Mouse (Mus musculus): Measurements from ENCODE around the gene Cflar.
A peak's percentile ranks its signal among the peaks of the same experiment; 100 is the strongest.

Cflar gene

DNA sequence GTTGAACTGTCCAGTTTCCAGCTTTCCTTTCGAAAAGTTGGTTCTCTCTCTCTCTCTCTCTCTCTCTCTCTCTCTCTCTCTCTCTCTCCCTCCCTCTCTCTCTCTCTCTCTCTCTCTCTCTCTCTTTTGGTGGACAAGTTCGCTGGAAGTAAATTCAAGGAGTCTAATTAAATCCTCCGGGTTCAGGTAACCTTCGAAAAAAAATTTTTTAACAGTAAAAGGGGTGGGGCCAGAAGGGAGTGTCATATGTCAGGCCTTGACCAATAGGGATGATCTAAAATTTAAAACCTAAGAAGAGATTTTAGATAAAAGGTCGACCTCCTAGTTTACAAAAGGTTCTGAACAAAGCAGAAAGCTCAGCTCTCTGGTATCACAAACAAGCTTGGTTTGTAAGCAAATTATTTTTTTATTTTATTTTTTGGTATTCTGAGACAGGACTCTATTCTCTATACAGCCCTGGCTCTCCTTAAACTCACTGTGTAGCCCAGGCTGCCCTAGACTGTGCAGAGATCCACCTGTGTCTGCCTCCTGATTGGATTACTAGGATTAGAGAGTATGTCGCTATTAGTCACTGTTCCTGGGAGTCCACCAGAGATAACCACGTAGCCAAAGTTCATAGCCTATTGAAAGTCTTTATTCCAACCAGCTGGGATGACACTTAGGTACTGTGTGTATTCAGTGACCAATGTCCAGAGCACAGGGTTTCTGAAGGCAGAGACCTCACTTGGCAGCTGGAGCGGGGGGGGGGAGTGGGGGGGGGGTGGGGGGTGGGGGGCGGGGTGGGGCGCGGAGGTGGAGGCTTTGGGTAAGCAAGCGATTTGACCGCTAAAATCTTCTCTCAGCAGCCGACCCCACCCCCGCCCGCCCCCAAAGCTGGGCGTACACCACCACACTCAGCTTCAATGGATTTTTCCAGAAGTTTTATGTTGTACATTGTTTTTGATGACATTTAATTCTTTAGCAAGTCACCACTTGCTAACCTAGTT lies 1.1 kb downstream of the Cflar start:
- DNase-seq: no peak

GRCm38 (mm10) chr1:58713081-58713892 lies 2.0 kb downstream of the Cflar start:
- peak; percentile 49 for DNase-seq

- peak; percentile 69 for DNase-seq
Observed at GRCm38 (mm10) chr1:58713893-58714231, 2.6 kb downstream of the Cflar start.

DNA sequence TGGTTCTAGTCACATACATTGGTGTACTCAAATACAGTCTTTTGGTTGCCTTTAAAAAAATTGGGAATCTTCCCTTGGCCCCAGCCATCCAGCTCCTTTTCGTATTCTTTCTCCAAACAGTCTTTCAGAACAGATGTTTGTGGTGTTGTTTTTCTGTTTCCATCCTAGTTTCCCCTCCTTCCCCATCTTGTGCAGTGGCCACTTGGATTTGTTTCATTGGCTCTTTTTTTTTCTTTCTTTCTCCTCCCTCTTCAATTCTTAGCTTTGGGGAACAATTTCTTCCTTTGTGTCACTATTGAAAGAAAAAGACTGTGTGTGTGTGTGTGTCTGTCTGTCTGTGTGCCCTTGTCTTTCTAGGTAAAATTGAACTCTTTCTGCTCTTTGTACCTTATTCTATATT lies 3.1 kb downstream of the Cflar start:
- DNase-seq: no peak

DNA sequence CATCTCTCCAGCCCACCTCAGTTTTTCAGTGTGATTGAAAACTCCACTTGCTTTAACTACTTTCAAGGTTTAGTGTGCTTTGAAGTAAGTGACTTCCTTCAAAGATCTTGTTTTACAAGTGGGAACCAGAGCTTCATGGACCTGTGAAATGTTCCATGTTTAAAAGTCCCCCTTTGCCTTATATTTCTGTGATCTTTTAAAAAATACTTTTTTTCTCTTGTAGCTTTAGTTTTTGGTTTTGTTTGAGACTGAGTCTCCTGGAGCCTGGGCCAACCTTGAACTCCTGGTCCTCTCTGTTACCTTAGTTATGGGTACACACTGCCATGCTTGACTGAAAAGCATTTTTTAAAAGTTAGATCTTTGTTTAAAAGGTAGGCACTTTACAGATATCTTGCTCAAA lies 4.2 kb downstream of the Cflar start:
- DNase-seq: no peak

GRCm38 (mm10) chr1:58716162-58716882 lies 5.0 kb downstream of the Cflar start:
- DNase-seq: no peak

- DNase-seq: no peak
Observed at GRCm38 (mm10) chr1:58716883-58717220, 5.5 kb downstream of the Cflar start.

GRCm38 (mm10) chr1:58717589-58718270 lies 6.4 kb downstream of the Cflar start:
- DNase-seq: no peak

DNA sequence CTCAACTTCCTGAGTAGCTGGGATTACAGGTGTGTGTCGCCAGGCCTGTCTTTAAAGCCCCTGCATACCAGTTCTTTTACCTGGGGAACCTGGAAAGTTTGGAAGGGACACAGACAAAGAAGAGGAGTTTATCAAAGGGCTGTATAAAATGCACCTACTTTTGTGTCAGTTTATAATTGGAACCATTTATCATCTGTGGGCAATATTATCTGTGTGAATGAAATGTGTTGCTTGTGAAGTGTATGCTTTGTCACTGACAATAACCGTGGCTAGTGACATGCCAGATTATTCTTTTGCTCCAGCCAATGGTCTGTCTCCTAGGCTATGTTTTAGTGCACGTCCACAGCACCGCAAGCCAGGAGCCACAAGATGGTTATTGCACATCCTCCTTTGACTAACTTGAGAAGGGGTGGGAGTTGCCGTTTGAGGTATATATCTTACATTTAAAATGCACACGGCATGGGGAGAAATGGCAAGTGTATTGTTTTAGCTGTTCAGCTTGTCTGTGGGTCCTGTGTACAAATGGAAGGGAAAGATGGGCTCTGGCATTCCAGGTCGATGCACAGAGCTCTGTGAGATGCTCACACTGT lies 8.1 kb downstream of the Cflar start:
- DNase-seq: no peak

DNA sequence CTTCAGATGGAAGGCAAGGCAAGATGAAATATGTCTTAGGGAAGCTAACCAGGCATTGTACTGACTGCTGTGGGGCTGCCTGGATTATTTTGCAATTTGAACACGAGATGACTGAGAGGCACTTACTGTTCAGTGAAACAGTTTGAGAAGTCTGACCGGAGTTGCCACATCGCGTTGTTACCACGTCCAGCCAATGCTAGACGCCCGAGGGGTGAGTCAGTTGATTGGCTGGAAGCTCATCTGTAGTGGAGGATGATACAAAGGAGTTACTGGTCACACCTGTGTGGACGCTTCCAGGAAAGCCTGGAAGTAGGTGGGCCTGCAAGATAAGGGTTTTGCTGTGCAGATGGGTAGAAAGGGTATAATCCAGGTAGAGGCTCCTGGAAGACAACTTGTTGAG lies 8.8 kb downstream of the Cflar start:
- DNase-seq: no peak

GRCm38 (mm10) chr1:58720988-58721387 lies 9.7 kb downstream of the Cflar start:
- no peak for DNase-seq

DNA sequence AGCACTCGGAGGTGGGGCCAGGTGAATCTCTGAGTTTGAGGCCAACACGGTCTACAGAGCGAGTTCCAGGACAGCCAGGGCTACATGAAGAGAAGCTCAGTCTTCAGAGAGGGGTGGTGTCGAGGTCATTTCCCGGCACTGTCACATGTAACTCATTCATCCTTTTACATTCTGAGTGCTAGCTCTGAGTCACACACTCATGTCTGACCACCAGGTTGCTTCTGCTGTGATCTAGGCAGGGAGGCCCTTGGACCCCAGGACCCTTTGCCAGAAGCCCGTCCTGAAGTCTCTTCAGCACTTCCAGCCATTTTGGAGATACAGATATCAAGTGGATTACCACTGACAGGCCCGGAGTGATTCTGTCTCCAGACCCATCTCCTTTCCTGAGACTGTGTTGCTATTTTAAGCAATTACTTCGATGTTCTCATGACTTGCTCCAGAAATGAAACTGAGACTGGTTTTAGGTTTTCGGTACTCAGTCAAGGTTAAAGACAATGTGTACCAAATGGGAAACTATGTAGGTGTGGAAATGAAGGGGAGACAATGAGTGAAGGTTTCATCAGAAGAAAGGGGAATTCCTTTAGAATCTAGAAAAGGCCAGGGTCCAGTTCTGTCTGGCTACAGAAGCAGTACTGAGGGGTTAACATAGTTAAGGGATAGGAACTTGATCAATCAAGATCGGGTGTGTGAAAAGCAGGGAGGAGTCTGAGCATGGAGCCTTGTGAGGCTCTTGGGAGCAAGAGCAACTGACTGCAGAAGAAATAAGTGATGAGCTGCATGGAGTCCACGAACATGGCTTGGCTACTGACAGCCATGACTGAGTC lies 11.0 kb downstream of the Cflar start:
- no peak for DNase-seq

- no peak for DNase-seq
Observed at GRCm38 (mm10) chr1:58723062-58723808, 11.9 kb downstream of the Cflar start.

GRCm38 (mm10) chr1:58723809-58724405 lies 12.6 kb downstream of the Cflar start:
- DNase-seq: no peak

DNA sequence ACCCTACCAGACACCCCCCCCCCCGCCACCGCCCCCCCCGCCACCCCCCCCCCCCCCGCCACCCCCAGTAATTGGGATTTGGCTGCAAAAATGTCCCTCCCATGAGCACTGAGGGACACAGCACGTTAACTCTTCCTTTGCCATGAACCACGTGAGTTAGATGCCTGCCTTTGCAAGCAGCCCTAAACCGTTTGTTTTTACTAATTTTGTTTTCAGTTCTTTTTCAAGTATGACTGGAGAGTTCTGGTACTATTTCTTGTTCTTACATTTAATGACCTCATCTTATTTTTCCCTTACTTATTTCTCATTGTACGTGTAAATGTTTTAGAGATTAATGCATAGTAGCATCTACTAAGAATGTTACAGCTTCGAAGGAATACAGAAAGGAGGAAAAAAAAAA lies 13.2 kb downstream of the Cflar start:
- DNase-seq: no peak

DNA sequence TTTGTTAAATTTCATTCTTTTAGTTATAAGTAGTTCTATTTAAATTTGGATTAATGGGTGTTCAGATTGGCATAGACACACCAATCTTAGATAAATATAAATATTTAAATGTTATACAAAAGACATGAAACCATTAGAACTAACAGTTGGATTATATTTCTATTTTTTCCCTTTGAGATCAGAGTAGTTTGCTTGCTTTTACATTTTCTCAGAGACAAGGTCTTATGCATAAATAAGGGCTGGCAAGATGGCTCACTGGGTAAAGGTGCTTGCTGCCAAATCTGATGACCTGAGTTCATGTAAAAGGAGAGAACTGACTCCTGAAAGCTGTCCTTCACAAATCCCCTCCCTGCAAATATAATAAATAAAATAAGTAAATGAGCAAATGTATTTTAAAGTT lies 13.8 kb downstream of the Cflar start:
- DNase-seq: no peak

GRCm38 (mm10) chr1:58725767-58726166 lies 14.5 kb downstream of the Cflar start:
- DNase-seq: no peak

GRCm38 (mm10) chr1:58727019-58727746 lies 15.9 kb downstream of the Cflar start:
- no peak for DNase-seq

GRCm38 (mm10) chr1:58727747-58728589 lies 16.7 kb downstream of the Cflar start:
- peak; percentile 66 for DNase-seq

All from cerebellum, adult 11 months (tissue).